Mouse (Mus musculus): Measurements from ENCODE around the gene Rexo4. TPM values are rescaled to one million over a fixed set of nuclear protein-coding genes. Genes with fewer than 3 reads are reported as not detected.

Rexo4 gene
- polyA plus RNA-seq, 1 experiment from 2014 or later = 39.5 TPM

- no peaks in the 10 kb centered on the region for H3K9me3 ChIP-seq (ENCODE audit: control insufficient read depth, low read length)
- ATAC-seq (ENCODE audit: low read depth) = peak; percentile 76
- peak within 1 kb of the TSS; percentile 91 for H3K4me2 ChIP-seq (ENCODE audit: low read depth, low read length)
- H3K9ac ChIP-seq (ENCODE audit: low read depth, low read length) = peak within 1 kb of the TSS; percentile 79
- peaks cover 22% of the 10 kb centered on the region for H3K4me1 ChIP-seq (ENCODE audit: control insufficient read depth, insufficient read depth, low read length)
- H3K36me3 ChIP-seq (ENCODE audit: control insufficient read depth, insufficient read depth, low read length) = peaks cover 68% of the 10 kb centered on the region
- 4% methylated on average over 41 of the region's 47 CpGs for WGBS
- H3K4me3 ChIP-seq (ENCODE audit: low read depth, low read length) = peak within 1 kb of the TSS; percentile 63
- peak within 1 kb of the TSS; percentile 59 for H3K27ac ChIP-seq (replicated peaks; ENCODE audit: low read depth, low read length)
- DNase-seq (ENCODE audit: low spot score) = peak; percentile 87
- no peaks in the 10 kb centered on the region for H3K27me3 ChIP-seq (replicated peaks; ENCODE audit: control insufficient read depth, insufficient read depth, low read length)
Measured at GRCm38 (mm10) chr2:26915927-26916728, 48.1 kb downstream of the Rexo4 start, which contains the start of the genes Surf2 and Surf1. Gene Surf2, plus strand, starts transcription at chr2:26916367. Gene Surf1, minus strand, starts transcription at chr2:26916530.

GRCm38 (mm10) chr2:26914148-26914941 is 49.8 kb downstream of the Rexo4 start:
- DNase-seq (ENCODE audit: low spot score) (no peak), ATAC-seq (ENCODE audit: low read depth) (no peak)
- Histone ChIP-seq H3K9ac (ENCODE audit: low read depth, low read length) (no peak overlapping the region; the same call in 1 of the 2 replicates), H3K27me3 (replicated peaks; ENCODE audit: control insufficient read depth, insufficient read depth, low read length) (no peaks in the 10 kb centered on the region), H3K9me3 (ENCODE audit: control insufficient read depth, low read length) (no peaks in the 10 kb centered on the region), H3K27ac (replicated peaks; ENCODE audit: low read depth, low read length) (no peak overlapping the region), H3K4me2 (ENCODE audit: low read depth, low read length) (peak overlapping the region; percentile 91; the same call in 1 of the 2 replicates), H3K4me1 (ENCODE audit: control insufficient read depth, insufficient read depth, low read length) (peaks cover 22% of the 10 kb centered on the region), H3K36me3 (ENCODE audit: control insufficient read depth, insufficient read depth, low read length) (peaks cover 51% of the 10 kb centered on the region), H3K4me3 (ENCODE audit: low read depth, low read length) (peak overlapping the region; percentile 63; the same call in 1 of the 2 replicates)
- 61% methylated on average over 8 of the region's 8 CpGs for WGBS

GRCm38 (mm10) chr2:26913416-26914147 is 50.6 kb downstream of the Rexo4 start:
- Histone ChIP-seq H3K9ac (ENCODE audit: low read depth, low read length) (no peak overlapping the region), H3K36me3 (ENCODE audit: control insufficient read depth, insufficient read depth, low read length) (peaks cover 44% of the 10 kb centered on the region), H3K4me3 (ENCODE audit: low read depth, low read length) (no peak overlapping the region), H3K27ac (replicated peaks; ENCODE audit: low read depth, low read length) (no peak overlapping the region), H3K27me3 (replicated peaks; ENCODE audit: control insufficient read depth, insufficient read depth, low read length) (no peaks in the 10 kb centered on the region), H3K4me2 (ENCODE audit: low read depth, low read length) (no peak overlapping the region), H3K9me3 (ENCODE audit: control insufficient read depth, low read length) (no peaks in the 10 kb centered on the region), H3K4me1 (ENCODE audit: control insufficient read depth, insufficient read depth, low read length) (peaks cover 30% of the 10 kb centered on the region)
- no peak for ATAC-seq (ENCODE audit: low read depth)
- DNase-seq (ENCODE audit: low spot score) = no peak
- WGBS = 80% methylated on average over 17 of the region's 17 CpGs

- Histone ChIP-seq H3K4me1 (ENCODE audit: control insufficient read depth, insufficient read depth, low read length) (peaks cover 27% of the 10 kb centered on the region), H3K9me3 (ENCODE audit: control insufficient read depth, low read length) (no peaks in the 10 kb centered on the region), H3K27ac (replicated peaks; ENCODE audit: low read depth, low read length) (no peak overlapping the region), H3K4me3 (ENCODE audit: low read depth, low read length) (peak overlapping the region; percentile 85), H3K4me2 (ENCODE audit: low read depth, low read length) (peak overlapping the region; percentile 95), H3K9ac (ENCODE audit: low read depth, low read length) (peak overlapping the region; percentile 98), H3K36me3 (ENCODE audit: control insufficient read depth, insufficient read depth, low read length) (peaks cover 50% of the 10 kb centered on the region), H3K27me3 (replicated peaks; ENCODE audit: control insufficient read depth, insufficient read depth, low read length) (no peaks in the 10 kb centered on the region)
- ATAC-seq (ENCODE audit: low read depth) (no peak), DNase-seq (ENCODE audit: low spot score) (no peak)
- 74% methylated on average over 5 of the region's 5 CpGs for WGBS
Measured at GRCm38 (mm10) chr2:26912253-26912770, 51.9 kb downstream of the Rexo4 start.

GRCm38 (mm10) chr2:26910994-26911765 is 53.0 kb downstream of the Rexo4 start:
- peak overlapping the region; percentile 85 for H3K4me3 ChIP-seq (ENCODE audit: low read depth, low read length)
- peaks cover 61% of the 10 kb centered on the region for H3K36me3 ChIP-seq (ENCODE audit: control insufficient read depth, insufficient read depth, low read length)
- DNase-seq (ENCODE audit: low spot score) (peak; percentile 60), ATAC-seq (ENCODE audit: low read depth) (peak; percentile 27; the same call in 1 of the 2 replicates)
- peak overlapping the region; percentile 95 for H3K4me2 ChIP-seq (ENCODE audit: low read depth, low read length)
- H3K9ac ChIP-seq (ENCODE audit: low read depth, low read length) = peak overlapping the region; percentile 98
- no peaks in the 10 kb centered on the region for H3K27me3 ChIP-seq (replicated peaks; ENCODE audit: control insufficient read depth, insufficient read depth, low read length)
- H3K9me3 ChIP-seq (ENCODE audit: control insufficient read depth, low read length) = no peaks in the 10 kb centered on the region
- H3K4me1 ChIP-seq (ENCODE audit: control insufficient read depth, insufficient read depth, low read length) = peaks cover 22% of the 10 kb centered on the region
- WGBS = 1% methylated on average over 35 of the region's 37 CpGs
- H3K27ac ChIP-seq (replicated peaks; ENCODE audit: low read depth, low read length) = peak overlapping the region; percentile 91

- peaks cover 69% of the 10 kb centered on the region for H3K36me3 ChIP-seq (ENCODE audit: control insufficient read depth, insufficient read depth, low read length)
- peak within 1 kb of the TSS; percentile 91 for H3K27ac ChIP-seq (replicated peaks; ENCODE audit: low read depth, low read length)
- no peaks in the 10 kb centered on the region for H3K27me3 ChIP-seq (replicated peaks; ENCODE audit: control insufficient read depth, insufficient read depth, low read length)
- H3K4me3 ChIP-seq (ENCODE audit: low read depth, low read length) = peak within 1 kb of the TSS; percentile 85
- under 1% methylated on average over 45 of the region's 74 CpGs for WGBS
- H3K9ac ChIP-seq (ENCODE audit: low read depth, low read length) = peak within 1 kb of the TSS; percentile 98
- peak; percentile 99 for DNase-seq (ENCODE audit: low spot score)
- H3K4me2 ChIP-seq (ENCODE audit: low read depth, low read length) = peak within 1 kb of the TSS; percentile 95
- H3K4me1 ChIP-seq (ENCODE audit: control insufficient read depth, insufficient read depth, low read length) = peaks cover 17% of the 10 kb centered on the region
- no peaks in the 10 kb centered on the region for H3K9me3 ChIP-seq (ENCODE audit: control insufficient read depth, low read length)
- ATAC-seq (ENCODE audit: low read depth) = peak; percentile 94
Measured at GRCm38 (mm10) chr2:26910124-26910993, 53.8 kb downstream of the Rexo4 start, which contains the start of the genes Med22 and Rpl7a. Gene Med22, minus strand, starts transcription at chr2:26910677. Gene Rpl7a, plus strand, starts transcription at chr2:26910764.

GRCm38 (mm10) chr2:26909387-26909784 is 54.8 kb downstream of the Rexo4 start:
- H3K4me3 ChIP-seq (ENCODE audit: low read depth, low read length) = peak overlapping the region; percentile 85
- H3K9me3 ChIP-seq (ENCODE audit: control insufficient read depth, low read length) = no peaks in the 10 kb centered on the region
- ATAC-seq (ENCODE audit: low read depth) = no peak
- peaks cover 15% of the 10 kb centered on the region for H3K4me1 ChIP-seq (ENCODE audit: control insufficient read depth, insufficient read depth, low read length)
- peaks cover 71% of the 10 kb centered on the region for H3K36me3 ChIP-seq (ENCODE audit: control insufficient read depth, insufficient read depth, low read length)
- DNase-seq (ENCODE audit: low spot score) = no peak
- peak overlapping the region; percentile 98 for H3K9ac ChIP-seq (ENCODE audit: low read depth, low read length)
- H3K27ac ChIP-seq (replicated peaks; ENCODE audit: low read depth, low read length) = peak overlapping the region; percentile 88; the same call in 1 of the 2 replicates
- peak overlapping the region; percentile 83 for H3K4me2 ChIP-seq (ENCODE audit: low read depth, low read length)
- no peaks in the 10 kb centered on the region for H3K27me3 ChIP-seq (replicated peaks; ENCODE audit: control insufficient read depth, insufficient read depth, low read length)

All from embryonic facial prominence, embryonic 14.5 days (tissue).